Mouse (Mus musculus): ENCODE results near the gene Slc8a2.

The Slc8a2 gene

DNA sequence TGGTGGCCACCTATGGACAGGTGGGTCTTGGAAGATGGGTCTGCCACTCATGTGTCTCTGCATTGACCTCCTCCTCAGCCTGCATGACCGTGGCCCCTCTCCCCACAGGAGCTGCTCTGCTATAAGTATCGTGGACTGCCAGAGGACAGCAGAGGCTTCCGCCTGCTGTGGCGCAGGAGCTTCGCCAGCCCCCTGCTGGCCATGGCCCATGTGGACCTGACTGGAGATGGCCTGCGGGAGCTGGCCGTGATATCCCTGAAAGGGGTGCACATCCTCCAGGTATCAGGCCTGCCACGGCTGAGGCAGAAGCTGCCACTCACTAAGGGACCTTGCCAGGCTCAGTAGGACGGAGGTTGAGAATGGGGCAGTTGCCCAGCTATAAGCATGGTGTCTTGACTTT, 3.8 kb upstream of the Slc8a2 start:
- DNase-seq (ENCODE audit: low spot score) = no peak

DNA sequence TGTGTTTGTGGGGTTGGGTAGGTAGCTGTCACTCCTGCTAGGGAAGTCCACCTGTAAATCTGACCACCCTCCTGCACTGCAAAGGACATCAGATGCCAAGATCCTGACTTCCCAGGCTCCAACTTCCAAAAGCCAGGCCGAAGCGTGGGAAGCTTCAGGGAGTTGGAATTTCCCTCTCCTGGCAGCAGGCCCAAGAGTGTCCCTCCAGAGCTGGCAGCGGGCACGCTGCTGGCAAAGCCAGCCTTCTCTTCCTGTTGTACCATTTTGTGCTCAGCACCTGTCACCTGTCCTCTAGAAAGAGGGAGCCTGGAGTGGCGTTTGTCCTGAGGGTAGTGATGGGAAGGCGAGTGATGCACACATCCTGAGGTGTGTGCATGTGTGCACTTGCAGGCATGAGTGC, 1.3 kb upstream of the Slc8a2 start:
- DNase-seq (ENCODE audit: low spot score) = no peak

DNA sequence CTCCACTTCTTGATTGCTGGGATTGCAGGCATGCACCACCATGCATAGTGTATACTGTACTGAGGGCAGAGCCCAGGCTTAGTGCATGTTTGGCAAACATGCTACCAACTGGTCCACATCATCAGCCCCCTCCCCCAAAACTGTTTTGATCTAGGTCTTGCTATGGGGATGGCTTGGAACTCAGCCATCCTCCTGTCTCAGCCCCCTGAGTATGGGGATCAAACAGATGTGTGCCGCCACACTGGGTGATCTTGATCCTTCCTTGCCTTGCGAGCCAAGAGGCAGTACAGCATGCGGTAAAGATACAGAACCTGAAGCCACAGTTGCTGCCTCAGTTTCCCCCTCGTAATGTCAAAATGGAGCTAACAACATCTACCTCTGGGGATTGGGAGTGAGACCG, 727 bp upstream of the Slc8a2 start:
- no peak for DNase-seq (ENCODE audit: low spot score)

DNA sequence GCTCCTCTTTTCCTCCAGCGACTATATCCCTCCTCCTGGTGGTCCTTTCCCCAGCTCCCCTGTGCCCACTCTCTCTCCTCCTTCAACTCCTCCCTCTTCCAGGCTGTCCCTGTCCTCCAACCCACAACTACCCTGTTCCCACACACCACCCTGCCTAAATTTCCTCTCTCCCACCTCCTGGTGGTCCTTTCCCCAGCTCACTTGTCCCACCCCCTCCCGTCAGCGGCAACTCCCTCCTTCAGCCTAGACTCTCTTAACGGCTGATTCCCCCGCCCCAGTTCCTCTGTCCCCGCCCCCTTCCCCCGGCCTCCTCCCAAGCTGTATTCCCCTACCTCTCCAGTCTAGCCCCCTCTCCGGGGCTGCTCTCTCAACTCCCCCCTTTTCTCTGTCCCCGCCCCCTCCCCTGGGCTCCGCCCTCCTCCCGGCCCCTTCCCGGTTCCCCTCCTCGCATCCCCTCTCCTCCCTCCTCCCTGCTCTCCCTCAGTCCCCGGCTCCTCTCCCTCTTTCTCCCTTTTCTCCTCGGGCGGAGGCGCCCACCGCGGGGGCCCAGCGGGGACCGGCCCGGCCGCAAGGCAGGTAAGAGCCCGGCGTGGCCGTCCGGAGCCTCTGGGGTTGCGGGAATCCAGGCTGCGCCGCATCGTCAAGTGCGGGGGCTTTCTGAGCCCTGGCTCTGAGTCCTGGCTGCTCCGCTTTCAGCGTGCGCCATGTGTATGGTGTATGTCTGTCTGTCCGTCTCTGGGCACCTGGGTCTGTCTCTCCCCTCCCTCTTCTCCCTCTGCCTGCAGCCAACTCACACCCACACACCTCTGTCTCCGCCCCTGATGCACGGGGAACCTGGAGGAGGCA, 443 bp downstream of the Slc8a2 start:
- DNase-seq (ENCODE audit: low spot score) = no peak

DNA sequence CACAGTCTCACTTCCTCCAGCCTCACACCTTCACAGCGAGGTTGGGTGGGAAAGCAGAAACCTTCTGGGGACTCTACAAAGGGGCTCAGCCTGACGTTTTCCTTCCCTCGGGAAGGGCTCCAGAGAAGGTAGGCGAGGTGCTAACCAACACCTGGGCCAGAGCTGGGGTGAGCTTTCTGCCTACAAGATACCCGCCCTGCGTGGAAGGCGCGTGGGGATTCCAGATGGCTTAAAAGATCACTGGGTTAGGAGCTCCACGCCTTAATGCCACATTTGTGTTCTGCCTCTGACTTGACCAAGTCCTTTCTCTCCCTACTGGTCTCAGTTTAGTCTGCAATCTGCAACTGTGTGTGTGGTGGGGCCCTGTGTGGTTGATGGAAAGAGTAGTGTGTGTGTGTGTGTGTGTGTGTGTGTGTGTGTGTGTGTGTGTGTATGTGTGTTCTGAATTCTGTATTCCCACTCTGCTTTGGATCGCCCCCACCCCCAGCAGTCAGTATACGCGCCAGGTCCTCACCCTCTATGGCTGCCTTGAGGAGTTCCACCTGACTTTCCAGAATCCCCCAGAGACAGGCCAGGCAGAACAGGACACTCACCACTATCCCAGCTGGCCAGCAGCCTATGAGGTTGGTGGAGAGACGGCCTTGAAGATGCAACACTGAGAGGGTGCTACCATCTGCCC, 1.5 kb downstream of the Slc8a2 start:
- no peak for DNase-seq (ENCODE audit: low spot score)

DNA sequence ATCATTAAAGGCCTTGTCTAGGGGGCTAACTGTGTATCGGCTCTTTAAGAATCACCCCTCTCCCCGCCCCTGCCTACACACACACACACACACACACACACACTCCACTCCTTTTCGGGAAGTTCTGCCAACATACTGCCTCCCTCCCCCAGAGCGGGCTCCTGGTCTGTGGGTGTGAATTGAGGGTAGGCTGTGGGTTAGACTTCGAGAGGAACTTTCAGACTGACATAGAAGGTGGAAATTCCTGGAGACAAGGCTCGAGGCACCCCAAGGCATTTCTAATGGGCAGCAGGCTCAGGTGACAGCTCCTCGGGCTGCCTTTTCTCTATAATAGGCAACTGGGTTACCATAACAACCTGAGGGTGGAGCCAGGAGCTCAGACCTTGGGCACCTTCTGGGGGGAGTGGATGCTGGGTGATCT, 2.5 kb downstream of the Slc8a2 start:
- no peak for DNase-seq (ENCODE audit: low spot score)

DNA sequence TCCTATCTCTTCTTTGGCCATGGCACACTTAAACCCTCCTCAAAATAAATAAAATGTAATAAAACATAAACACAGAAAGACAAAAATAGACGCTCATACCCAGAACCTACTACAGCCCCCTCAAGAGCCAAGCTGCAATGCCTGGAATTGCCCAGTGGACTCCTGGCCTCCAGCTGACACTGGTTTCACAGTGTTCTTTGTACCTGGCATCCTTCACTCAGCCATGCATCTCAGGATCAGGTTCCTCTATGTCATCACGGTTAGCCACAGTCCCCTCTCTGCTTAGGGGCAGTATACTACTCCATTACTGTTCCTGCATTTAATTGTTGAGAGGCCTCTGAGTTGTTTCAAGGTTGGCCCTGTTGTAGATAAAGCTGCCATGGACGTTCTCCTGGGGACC, 3.3 kb downstream of the Slc8a2 start:
- no peak for DNase-seq (ENCODE audit: low spot score)

DNA sequence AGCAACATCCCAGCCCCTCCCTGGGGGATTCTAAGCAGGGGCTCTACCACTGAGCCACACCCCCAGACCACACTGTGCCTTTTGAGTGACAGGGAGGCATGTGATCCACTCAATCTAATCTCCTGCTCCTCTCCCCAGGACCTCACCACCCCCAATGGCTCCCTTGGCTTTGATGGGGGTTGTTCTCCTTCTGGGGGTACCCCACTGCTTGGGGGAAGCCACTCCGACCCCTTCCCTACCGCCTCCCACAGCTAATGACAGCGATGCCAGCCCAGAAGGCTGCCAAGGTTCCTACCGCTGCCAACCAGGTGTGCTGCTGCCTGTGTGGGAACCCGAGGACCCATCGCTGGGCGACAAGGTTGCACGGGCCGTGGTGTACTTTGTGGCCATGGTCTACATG, 4.1 kb downstream of the Slc8a2 start:
- no peak for DNase-seq (ENCODE audit: low spot score)

DNA sequence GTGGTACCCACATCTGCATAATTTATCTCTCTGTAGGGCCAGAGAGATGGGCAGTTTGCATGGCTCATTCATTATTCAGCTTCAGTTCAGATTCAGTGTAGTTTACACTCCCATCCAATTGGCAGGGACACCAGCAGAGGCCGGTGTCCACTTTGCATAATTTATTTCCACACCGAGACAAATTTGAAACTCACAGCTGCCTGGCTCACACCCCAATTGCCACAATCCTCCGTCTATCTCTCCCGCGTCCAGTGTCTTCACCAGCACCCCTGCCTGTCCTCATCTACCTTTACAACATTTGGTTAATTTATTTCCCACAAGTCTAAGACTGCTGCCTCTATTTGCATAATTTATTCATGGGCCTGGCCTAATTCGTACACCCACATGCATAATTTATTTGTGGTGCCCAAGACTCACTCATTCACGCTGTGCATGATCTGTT, 5.3 kb downstream of the Slc8a2 start:
- DNase-seq (ENCODE audit: low spot score) = no peak

DNA sequence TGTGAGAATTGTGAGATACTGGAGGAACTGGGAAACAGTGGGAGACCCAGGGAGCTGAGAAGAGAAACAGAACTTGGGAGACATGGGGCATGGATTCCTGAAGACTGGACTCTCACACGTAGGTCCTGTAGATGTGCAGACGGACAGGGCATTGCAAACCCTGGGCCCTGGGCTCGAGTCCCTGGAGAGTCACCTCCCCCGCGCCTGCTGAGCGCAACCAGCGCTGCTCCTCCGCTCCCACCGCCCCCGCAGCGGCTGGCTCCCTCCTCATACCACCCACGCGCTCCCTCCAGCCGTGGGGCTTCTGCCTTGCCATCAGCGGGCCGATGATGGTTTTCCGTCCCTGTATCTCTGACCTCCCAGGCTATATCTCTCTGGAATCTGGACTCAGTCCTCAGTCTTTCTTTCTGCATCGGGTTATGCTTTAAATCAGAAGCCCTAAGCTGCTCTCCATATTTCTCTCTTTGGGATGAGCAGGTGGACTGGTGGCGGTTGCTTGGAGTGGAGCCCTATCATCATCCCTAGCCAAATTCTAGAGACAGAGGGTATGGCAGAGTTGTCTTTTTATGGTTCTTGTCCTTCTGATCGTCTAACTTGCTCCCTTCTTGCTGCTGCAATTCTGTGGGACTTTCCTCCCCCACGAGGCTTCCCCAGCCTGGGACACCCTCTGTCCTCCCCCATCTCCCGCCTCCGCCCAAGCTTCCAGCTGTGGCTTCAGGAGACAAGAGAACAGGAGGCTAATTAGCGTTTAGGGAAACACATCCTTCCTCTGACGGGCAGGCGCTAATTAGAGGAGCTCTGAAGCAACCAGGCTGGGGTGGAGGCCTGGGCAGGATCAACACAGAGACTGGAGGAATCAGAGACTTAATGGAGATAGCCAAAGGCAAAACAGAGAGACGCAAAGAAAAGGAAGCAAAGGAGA, 17.1 kb downstream of the Slc8a2 start:
- DNase-seq (ENCODE audit: low spot score) = no peak

DNA sequence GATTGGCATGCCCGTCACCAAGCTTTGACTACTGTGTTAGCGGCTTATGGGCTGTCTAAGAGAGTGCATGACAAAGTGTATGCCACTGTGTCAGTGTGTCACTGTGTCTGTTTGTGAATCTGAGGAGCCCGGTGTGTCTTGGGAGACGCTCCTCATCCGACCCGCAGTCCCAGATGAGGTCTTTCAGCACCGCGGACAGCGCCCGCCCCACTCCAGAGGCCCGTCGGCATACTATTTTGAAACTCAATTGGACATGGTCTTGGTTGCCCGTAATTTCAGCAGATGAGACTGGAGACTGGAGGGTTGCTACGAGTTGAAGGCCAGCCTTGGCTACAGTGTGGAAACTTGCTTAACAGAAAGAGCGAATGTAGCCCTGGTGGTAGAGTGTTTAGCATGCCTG, 18.0 kb downstream of the Slc8a2 start:
- DNase-seq (ENCODE audit: low spot score) = no peak

DNA sequence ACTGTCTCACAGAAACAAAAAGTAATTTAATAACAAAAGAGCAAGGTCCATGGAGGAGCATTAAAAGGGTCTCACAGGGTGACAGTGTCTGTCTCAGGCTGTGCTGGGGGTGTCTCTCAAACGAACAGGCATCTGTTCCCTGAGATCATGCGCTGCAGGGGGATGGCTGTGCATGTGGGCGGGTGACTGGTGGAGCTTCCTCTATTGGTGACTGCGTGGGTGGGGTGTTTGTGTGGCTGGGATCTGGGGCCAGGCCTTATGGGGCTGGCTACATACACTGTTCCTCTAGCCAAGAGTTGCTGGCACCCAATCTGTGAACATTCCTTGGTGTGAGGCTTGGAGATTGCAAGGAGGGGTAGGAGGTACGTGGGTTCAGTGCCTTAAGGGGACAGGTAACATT, 19.6 kb downstream of the Slc8a2 start:
- no peak for DNase-seq (ENCODE audit: low spot score)

DNA sequence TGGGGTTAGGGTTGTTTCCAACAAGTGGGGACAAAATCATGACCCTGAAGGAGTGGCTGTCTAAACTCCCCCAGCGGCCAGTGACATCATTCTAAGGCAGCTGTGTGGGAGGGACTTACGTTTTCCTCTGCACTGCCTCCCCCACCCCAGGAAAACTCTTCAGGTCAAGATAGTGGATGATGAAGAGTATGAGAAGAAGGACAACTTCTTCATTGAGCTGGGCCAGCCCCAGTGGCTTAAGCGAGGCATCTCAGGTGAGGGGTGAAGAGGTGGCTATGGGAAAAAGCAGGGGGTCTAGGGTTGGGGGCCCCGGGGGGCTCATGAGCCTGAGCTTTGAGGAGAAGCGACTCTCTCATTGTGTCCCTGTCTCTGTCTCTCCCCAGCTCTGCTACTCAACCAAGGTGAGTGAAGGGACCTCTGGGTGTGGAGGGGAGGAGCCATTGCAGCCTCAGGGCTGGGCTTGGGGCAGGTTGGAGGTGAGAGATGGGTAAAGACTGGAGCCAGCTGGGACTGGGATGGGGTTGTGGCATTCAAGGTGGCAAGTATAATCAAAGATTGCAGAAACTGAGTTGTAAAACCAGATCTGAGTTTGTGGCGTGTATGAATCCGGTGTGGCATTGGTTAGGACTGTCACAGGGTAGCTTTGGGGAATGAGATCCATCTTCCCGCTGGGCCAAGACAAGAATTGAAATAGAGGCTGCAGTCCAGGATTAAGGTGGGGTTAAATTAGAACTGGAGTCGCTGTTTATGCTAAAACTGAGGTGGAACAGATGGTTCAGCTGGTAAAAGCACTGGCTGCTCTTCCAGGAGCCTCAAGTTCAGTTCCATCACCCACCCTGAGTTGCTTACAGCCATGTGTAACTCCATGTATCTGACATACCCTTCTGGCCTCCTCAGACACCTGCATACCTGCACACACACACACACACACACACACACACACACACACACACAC, 20.8 kb downstream of the Slc8a2 start:
- no peak for DNase-seq (ENCODE audit: low spot score)

DNA sequence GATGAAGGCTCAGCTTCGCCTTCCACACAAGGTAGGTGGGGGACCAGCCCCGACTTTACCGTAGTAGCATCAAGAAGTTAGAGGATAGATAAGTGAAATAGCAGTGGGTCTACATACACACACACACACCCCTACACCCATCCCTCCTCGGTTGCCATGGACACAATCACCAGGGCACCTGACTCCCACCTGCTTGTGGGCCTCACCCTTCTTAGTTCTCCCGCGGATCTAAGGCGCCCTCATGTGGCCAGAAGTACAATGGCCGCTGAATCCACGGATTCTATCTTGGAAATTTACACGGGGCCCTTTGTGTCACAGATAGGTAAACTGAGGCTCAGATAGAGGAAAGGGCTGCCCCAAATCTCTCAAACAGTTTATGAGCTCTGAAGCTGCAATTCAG, 23.9 kb downstream of the Slc8a2 start:
- peak; percentile 54 for DNase-seq (ENCODE audit: low spot score)

DNA sequence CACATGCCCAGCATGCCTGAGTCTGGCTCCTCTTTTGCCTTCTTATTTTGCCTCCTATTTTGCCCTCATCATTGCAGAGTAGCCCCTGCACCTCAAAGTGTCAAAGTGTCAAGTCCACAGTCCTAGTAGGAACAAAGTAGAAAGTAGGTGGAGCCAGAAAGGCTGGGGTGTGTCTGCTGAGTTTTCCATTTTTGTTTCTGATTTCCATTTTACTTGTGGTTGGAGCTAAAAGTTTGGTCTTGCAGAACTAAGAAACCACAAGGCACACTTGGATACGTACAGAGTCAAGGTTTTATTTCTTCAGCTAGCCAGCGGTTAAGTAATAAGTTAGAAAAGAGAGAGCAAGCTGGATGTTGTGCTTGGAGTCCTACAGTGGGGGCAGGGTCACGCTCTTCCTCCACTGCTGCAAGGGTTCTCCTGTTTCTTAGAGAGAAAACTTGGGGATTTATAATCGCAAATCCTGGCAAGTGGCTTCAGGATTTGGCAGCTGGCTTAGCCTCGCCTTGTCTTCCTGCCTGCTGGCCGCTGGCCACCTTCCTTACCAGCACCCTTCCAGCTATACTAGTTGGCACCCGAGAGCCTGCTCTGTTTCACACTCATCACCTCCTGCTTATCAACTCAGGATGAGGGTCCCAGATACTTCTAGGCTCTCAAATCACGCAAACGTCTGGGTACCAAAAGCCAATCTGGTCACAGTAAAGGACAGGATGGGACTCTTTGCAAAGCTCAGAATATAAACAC, 25.7 kb downstream of the Slc8a2 start:
- DNase-seq (ENCODE audit: low spot score) = no peak

DNA sequence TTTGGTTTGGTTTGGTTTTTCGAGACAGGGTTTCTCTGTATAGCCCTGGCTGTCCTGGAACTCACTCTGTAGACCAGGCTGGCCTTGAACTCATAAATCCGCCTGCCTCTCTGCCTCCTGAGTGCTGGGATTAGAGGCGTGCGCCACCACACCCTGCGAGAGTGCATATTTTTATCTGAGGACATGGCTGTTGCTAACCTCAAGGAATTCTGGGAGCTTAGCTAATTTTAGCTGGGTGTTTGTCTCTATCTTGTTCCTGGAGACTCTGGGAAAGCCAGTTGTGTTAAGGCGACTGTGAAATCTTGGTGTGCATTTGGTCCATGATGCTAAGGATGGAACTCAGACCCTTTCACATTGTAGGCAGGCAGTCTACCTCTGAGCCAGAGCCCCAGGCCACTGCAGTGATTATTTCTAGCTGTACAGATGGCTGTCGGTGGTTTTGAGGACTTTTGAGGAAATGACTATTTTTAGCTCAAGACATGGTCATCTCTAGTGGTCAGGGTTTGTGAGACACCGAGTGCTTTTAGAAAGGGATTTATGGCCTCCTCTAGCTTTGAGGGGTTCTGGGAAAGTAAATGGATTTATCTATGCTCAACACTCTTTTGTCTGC, 26.6 kb downstream of the Slc8a2 start:
- no peak for DNase-seq (ENCODE audit: low spot score)

DNA sequence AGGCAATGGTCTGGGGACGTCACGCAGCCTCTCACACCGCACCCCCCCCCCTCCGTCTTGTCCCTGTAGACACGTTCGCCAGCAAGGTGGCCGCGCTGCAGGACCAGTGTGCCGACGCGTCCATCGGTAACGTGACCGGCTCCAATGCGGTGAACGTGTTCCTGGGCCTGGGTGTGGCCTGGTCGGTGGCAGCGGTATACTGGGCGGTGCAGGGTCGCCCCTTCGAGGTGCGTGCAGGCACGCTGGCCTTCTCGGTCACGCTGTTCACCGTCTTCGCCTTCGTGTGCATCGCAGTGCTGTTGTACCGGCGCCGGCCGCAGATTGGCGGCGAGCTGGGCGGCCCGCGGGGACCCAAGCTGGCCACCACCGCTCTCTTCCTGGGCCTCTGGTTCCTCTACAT, 29.1 kb downstream of the Slc8a2 start:
- DNase-seq (ENCODE audit: low spot score) = no peak

DNA sequence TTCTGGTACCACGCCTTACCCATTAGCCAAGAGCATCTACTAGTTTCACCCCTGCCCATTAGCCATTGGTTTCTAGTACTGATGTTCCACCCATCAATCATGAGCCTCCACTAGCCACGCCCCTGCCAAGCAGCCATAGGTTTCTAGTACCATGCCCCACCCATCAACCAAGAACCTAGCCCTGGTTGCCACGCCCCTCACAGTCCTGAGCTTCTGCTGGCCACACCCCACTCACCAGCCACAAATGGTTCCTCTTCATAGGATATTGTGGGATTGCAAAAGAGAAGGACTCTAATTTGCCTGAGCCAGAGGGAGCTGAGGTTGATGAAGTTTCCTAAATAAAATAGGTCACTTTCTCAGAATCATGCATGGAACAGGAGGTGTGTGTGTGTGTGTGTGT, 31.1 kb downstream of the Slc8a2 start:
- no peak for DNase-seq (ENCODE audit: low spot score)

DNA sequence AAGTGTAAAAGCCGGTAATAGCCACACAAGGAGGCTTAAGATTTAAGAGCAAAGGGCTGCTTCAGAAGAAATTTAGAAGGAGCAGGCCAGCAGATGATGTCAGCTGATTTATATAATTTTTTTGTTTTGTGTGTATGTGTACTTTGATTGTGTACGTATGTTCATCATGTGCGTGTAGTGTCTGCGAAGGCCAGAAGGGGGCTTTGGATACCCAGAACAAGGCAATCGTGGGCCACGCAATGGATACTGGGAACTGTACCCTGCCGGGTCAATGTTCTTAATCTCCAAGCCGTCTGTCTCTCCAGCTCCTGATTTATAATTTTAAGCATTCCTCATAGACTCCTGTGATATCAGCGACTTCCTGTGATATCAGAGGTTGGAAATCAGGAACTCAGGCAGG, 31.7 kb downstream of the Slc8a2 start:
- DNase-seq (ENCODE audit: low spot score) = no peak

DNA sequence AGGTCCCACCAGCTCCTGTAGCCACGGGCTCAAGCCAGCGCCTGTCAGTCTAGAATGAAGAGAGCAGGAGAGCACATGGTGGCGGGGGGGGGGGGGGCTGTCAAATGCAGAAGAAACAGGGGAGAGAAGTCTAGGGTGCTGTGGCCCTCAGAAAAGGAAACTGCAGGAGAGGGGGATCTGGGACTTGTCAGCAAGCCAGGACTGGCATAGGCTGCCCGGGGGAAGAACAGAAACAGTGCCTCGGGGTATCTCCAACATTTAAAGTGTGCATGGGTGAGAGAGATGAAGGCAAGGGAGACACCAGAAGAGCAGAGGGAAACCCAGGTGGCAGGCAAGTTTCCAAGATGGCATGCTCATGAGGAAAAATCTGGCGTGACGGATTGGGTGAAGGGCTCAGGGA, 32.4 kb downstream of the Slc8a2 start:
- no peak for DNase-seq (ENCODE audit: low spot score)

Data from T-cell, adult 2 months (primary cell).